Mouse (Mus musculus): ENCODE results near the gene Lhx8.

Lhx8 gene

GRCm38 (mm10) chr3:154330181-154331002 is at the start of gene Lhx8:
Lhx8 (minus strand) TSS chr3:154330659.
- no peak for DNase-seq (ENCODE audit: low read depth, low spot score)

GRCm38 (mm10) chr3:154373536-154373935 is 43.1 kb upstream of the Lhx8 start:
- no peak for DNase-seq (ENCODE audit: low read depth, low spot score)

DNA sequence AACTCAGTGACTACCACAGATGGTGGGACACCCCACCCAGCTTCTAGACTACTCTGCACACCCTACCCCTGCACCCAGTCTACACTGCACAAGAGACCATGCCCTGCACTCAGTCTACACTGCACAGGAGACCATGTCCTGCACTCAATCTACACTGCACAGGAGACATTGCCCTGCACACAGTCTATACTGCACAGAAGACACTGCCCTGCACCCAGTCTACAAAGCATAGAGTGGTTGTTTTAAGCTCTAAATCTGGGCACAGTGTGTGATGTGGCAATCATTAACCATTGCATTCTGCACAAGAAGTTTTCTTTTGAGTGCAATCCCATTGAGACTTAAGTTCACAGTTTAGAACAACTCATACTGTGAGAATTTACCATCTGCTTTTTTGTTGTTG is 42.2 kb upstream of the Lhx8 start:
- no peak for DNase-seq (ENCODE audit: low read depth, low spot score)

DNA sequence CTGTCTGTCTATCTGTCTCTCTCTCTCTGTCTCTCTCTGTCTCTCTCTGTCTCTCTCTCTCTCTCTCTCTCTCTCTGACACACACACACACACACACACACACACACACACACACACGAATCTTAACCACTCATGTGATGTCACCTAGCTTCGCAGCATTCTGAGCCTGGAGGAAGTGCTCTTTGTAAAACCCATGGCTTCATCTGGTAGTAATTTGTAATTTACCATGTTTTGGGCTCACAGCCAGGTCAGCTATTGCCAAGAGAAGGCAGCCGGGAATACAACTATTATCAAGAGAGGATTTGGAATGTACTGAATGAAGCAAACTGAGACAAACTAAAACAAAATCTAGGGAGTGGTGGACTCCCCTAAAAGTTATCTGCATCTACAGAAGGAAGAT is 36.9 kb upstream of the Lhx8 start:
- no peak for DNase-seq (ENCODE audit: low read depth, low spot score)

DNA sequence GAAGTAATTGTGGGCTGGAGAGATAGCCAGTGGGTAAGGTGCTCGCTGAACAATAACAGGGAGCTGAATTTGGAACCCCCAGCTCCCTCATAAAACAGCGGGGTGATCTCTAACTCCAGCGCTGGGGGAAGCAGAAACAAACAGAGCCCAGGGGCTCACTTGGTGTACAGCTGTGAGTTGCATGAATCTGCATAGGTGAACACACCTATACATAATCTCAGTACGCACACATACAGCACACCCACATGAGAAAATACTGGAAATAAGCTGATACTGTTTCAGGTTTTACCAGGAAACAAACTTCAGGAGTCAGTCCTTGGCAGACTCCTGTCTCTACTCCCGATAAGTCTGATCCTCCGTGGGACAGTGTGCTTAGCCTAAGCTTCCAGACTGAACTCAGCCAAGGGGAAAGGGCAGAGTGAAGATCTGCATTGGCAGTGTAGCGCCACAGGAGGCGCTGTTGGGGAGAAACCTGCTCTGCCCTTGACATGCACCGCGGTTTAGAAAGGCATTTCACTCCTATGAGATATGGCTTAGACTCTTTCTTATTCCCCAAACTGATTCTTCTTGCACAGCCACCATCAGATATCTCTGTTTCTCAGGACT is 34.2 kb upstream of the Lhx8 start:
- peak; percentile 62 for DNase-seq (ENCODE audit: low read depth, low spot score)

DNA sequence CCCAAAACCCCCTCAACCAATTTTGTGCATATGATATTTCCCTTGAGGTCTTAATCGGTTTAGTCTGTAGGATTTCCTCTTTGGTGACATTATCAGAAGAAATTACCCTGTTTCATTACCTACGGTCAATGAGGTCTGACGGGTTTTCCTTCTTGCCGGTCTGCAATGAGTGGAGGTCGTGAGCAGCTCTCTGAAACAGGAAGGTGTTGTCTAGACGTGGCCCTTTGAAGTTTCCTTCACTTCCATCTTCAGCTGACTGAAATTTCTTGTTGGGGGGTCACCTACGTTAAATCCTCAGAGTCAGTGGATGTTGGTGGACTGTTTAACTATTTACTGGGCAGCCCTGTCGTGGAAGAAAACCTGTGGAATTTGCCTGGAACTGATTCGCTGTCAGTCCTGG is 33.0 kb upstream of the Lhx8 start:
- no peak for DNase-seq (ENCODE audit: low read depth, low spot score)

GRCm38 (mm10) chr3:154359231-154359630 is 28.8 kb upstream of the Lhx8 start:
- DNase-seq (ENCODE audit: low read depth, low spot score), result no peak

DNA sequence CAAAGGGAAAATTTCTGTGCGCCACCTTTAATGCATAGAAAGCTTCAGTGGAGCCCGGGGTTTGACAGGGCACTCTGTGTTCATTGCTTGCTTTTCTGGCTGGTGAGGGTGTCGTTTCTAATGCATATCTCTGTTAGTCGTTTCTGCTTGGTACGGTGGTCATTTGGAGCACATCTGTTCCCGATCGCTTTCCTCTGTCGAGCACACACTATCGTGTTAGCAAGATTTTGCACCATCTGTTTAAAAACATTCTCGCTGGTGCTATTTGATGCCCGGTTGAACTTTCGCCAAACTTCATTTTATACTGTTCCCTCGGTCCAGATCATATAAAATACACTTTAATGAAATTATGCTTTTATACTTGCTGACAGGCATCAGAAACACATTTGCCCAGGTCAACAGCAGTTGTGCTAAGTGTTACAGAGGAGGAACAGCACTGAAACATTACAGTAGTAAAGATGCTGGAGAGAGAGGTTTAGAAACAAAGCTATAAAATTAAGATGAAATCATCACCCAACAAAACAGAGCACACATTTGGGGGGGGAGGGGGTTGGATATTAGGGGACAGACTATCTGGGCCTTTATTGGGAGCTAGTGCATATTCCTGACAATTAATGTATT is 9.9 kb upstream of the Lhx8 start:
- DNase-seq (ENCODE audit: low read depth, low spot score), result no peak

GRCm38 (mm10) chr3:154339649-154340260 is 9.3 kb upstream of the Lhx8 start:
- DNase-seq (ENCODE audit: low read depth, low spot score), result no peak

DNA sequence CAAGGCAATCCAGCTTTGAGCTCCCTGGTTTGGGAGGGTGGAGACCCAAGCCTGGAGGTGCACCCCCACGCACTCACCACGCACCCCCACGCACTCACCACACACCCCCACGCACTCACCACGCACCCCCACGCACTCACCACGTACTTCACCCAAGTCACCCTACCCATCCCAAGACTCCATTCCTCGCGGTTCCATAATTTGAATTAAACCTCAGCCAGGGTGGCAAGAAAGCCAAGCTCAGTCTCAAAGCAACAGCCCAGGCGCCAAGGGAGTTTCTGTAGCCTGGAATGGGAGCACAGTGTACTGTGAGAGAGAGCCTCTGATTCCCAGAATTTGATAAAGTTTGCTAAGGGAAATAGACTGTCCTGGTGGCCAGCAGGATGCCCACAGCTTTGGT is 4.3 kb upstream of the Lhx8 start:
- no peak for DNase-seq (ENCODE audit: low read depth, low spot score)

DNA sequence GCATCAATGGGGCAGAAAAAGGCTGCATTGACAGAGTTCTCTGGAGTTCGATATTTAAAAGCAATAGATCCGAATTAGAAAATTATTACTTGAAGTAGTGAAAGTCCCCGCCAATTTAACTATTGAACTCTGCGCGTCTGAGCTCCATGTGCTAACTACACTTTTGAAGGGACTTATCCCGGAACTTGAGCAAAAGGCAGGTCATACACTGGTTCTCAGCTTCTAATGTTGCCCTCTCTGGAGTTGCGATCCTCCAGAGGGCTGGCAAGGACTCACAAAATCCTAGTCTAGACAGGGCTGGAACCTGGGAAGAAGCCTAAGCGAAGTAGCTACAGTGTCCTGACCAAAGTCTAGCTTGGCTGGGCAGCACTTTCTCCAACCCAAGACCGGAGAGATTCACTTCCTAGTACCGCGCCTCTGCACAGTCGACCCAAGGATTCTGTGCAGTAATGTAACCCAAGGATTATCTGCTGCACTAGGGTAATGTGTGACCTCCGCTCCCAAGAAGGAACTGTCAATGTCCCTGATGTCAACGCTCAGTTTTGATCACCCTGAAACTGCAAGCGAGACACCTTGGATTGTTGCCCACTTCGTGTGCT is 3.0 kb upstream of the Lhx8 start:
- DNase-seq (ENCODE audit: low read depth, low spot score), result no peak

DNA sequence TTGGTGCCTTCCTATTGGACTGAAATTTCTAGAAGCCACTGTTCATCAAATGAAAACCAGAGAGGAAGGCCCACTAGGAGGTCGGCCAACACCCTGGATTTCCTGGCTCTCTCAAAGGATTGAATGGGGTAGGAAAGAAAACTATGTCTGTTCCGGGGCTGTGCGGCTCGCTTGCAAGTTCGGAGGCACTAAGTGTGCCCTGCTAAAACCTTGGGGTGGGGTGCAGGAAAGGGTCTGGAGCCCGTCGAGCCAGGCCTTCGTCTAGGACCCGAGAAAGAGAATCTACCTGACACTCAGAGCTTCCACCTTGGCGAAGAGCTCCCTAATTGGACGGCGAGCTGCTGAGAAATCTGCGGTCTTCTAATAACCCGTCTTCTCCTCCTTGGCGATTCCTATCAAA is 2.5 kb upstream of the Lhx8 start:
- no peak for DNase-seq (ENCODE audit: low read depth, low spot score)

DNA sequence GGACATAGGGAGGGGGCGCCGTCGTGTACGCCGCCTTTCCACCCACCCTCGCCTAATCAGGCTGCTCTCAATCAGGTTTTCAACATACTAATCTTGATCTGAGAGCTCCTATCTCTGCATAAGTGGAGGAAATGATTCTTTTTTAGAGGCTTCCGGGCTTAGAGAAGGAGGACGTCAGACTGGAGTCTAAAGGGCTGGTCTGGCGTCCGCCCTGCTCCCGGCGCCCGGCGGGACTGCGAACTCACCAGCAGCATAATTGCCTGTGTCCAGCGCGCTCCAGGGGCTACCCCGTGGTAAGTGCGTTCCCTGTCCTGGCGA is 1.7 kb upstream of the Lhx8 start:
- DNase-seq (ENCODE audit: low read depth, low spot score), result no peak

GRCm38 (mm10) chr3:154331506-154332212 is 1.2 kb upstream of the Lhx8 start:
- no peak for DNase-seq (ENCODE audit: low read depth, low spot score)

DNA sequence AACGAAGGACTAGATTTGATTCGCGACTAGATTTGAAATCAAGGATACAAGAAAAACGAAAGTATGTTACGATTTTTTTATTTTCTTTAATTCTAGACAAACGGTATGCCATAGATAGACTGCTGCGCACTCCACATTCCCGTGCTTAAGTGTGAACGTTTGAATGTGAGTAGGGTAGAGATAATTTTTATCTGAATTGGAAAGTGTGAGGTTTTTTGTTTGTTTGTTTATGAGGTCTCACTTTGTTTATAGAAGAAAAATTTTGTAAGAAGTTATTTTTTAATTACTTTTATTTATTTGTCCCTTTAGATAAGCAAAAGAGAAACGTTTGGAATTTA is 513 bp upstream of the Lhx8 start:
- DNase-seq (ENCODE audit: low read depth, low spot score), result no peak

DNA sequence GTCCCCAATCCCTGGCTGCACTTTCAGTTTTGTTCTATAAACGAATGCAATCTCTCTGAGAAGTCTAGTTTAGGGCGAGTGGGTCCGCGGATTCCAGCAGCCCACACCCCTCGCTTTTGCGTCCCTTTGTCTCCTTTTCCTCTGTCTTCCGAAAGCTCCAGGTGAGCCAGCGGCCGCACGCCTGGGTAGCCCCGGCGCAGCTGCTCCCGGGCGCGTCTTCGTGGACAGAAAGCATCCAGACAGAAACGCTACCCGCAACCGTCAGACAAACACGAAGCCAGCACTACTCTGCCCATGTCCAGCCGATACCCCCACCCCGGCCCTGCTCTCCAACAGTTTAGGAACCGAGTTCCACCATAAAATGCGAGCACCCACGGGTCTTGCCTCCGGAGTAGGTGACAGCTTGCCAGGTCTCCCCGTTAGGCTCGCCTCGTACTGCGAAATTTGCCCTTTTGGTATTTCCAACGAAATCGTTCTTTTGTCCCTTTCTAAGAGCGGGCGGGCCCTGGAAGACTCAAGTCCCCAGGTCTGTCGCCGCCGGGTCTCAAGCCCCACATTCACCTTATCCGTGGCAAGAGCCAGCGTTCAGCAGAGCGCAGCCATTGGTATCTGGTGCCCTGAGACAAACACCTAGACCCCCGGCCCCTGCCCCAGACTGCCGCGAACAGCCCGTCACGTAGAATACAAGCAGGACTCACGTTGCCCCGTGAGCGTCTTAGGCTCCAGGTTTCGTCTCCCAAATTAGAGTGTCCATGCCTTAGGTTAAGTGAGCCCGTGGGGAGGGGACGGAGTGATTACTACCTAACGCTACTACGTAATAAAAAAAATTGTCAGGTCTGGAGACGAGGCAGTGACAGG is 907 bp downstream of the Lhx8 start:
- DNase-seq (ENCODE audit: low read depth, low spot score), result no peak

- DNase-seq (ENCODE audit: low read depth, low spot score), result no peak
Observed at GRCm38 (mm10) chr3:154328721-154329322, 1.6 kb downstream of the Lhx8 start.

DNA sequence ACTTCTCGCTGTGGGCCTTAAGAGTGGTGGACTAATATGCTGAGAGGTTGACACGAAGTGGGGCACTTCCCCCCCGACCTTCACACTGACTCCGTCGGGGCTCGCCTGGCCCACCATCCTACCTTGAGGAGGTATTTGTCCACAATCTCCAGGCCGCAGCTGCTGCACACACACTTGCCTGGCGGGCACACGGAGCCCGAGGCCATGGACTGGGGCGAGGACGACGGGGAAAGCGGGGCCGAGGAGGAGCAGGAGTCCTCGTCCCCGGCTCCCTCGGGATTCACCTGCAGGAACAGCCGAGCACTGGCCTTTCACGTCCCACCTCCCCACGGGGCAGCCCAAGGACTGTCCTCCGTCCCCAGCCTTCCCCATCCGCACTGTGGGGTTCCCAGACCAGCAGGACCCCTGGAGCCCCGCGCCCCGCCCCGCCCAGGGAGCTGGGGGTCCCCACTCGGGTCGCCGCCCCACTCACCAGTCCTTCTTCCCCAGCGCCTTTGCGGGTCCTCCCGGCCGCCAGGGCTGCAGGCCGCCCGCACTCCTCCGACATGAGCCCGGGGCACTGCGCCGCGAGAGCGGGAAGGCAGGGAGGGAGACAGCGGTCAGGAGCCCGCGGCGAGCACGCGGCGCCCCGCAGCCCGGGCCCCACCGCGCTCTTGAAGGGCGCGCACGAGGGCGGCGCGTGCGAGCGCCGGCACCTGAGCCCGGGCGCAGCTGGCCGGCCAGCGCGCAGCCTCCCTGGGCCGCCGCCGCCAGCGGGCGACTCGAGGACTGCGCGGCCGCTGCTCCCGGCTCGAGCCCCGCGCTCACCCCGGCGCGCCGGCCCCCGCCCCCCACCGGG is 2.4 kb downstream of the Lhx8 start:
- no peak for DNase-seq (ENCODE audit: low read depth, low spot score)

DNA sequence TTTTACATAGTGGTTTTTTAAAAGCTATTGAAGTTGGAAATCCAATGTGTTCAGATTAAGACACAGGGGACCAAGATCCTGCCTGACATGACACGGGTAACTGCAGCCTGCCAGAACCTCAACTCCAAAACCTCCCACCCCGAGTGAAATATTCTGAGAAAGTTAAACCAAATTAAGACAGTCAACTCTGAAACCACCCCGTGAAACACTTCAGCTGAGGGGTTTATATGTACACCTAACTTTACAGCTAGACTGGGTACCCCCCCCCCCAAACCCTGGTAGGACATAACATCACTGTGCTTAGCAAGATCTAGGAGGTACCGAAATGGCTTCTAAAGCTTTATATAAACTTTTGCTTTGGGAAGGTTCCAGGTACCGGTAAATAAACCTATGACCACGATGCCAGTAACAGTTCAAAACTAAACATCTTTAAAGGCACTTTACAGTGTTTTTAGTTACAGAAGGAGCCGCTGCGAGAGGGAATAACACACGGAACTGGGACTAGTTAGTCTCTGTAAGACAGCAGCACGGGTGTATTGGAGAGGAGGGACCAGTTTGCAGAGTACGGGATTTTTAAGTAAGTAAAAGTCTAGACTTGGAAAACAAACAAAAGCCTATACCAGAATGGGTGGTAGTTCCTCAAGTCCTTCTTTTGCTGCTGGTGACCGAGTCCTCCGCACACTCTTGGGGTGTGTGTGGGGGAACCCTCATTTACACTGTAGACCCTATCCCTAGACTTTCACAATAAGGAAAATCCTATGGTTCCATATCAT is 3.2 kb downstream of the Lhx8 start:
- no peak for DNase-seq (ENCODE audit: low read depth, low spot score)

Data from WW6 (cell line).